Mouse (Mus musculus) forebrain, embryonic 12.5 days (tissue): ENCODE measurements around the gene Cry2. TPM values are rescaled to one million over a fixed set of nuclear protein-coding genes. Genes with fewer than 3 reads are reported as not detected.

Source experiments
- ATAC-seq: fragments of 200-750 bp; cut with Nextera tagmentation; 2 replicates; pipeline ENCODE4 v1.8.0; 2017; ENCODE audit warnings: moderate TSS enrichment; ENCODE audit not compliant: low FRiP score
- H3K27ac ChIP-seq: fragments of 300-500 bp; sonication (generic); 2 replicates; pipeline ENCODE4 v1.5.1; 2016; ENCODE audit warnings: mild to moderate bottlenecking
- H3K27me3 ChIP-seq: fragments of 300-500 bp; sonication (generic); 2 replicates; pipeline ENCODE4 v1.6.1; 2016; ENCODE audit warnings: mild to moderate bottlenecking
- H3K36me3 ChIP-seq: fragments of 300-500 bp; sonication (generic); replicated peaks from 2 replicates; pipeline ENCODE4 v1.6.1; 2016; ENCODE audit warnings: mild to moderate bottlenecking
- H3K4me1 ChIP-seq: fragments of 300-500 bp; sonication (generic); 2 replicates; pipeline ENCODE4 v1.6.1; 2016
- H3K4me2 ChIP-seq: fragments of 300-500 bp; sonication (generic); 2 replicates; pipeline ENCODE4 v1.6.1; 2016; ENCODE audit warnings: mild to moderate bottlenecking, moderate library complexity
- H3K4me3 ChIP-seq: fragments of 300-500 bp; sonication (generic); replicated peaks from 2 replicates; pipeline ENCODE4 v1.5.1; 2016; ENCODE audit warnings: mild to moderate bottlenecking
- H3K9ac ChIP-seq: fragments of 300-500 bp; sonication (generic); 2 replicates; pipeline ENCODE4 v1.6.1; 2016; ENCODE audit warnings: mild to moderate bottlenecking
- H3K9me3 ChIP-seq: fragments of 300-500 bp; sonication (generic); 2 replicates; pipeline ENCODE4 v1.6.1; 2016
- WGBS: fragments of 180-500 bp; shearing (Covaris S2); methylation state at CpG from one replicate; pipeline ENCODE4 v1.1.7; 2016; 5-methylcytosine and 5-hydroxymethylcytosine counted together
- polyA plus RNA-seq: library from polyadenylated mRNA; unstranded; fragments of >200 nt; fragmentation: Nextera tagmentation; extraction: Ambion mirVana; gene quantifications from 2 replicates; pipeline ENCODE4 v1.2.1, GENCODE M21; 2016

Cry2 gene
- polyA plus RNA-seq, 1 experiment from 2014 or later: 31.2 TPM

- peak; percentile 85 for ATAC-seq
- under 1% methylated on average over 55 of the region's 55 CpGs for WGBS
- Histone ChIP-seq H3K27me3 (peaks cover 30% of the 10 kb centered on the region), H3K9ac (peak overlapping the region; percentile 61), H3K4me2 (peak overlapping the region; percentile 74), H3K36me3 (peaks cover 4% of the 10 kb centered on the region; the same call in 1 of the 2 replicates), H3K27ac (no peak overlapping the region), H3K4me1 (peaks cover 42% of the 10 kb centered on the region), H3K9me3 (no peaks in the 10 kb centered on the region), H3K4me3 (peak overlapping the region; percentile 75)
Observed at GRCm38 (mm10) chr2:92459141-92459920, 25.5 kb upstream of the Cry2 start.

GRCm38 (mm10) chr2:92458481-92458880 is 24.6 kb upstream of the Cry2 start:
- Histone ChIP-seq H3K4me3 (peak overlapping the region; percentile 75), H3K36me3 (peaks cover 11% of the 10 kb centered on the region), H3K27me3 (peaks cover 30% of the 10 kb centered on the region), H3K9ac (peak overlapping the region; percentile 61), H3K9me3 (no peaks in the 10 kb centered on the region), H3K27ac (no peak overlapping the region), H3K4me1 (peaks cover 42% of the 10 kb centered on the region), H3K4me2 (peak overlapping the region; percentile 74)
- no peak for ATAC-seq
- WGBS: 74% methylated on average over 13 of the region's 13 CpGs

DNA sequence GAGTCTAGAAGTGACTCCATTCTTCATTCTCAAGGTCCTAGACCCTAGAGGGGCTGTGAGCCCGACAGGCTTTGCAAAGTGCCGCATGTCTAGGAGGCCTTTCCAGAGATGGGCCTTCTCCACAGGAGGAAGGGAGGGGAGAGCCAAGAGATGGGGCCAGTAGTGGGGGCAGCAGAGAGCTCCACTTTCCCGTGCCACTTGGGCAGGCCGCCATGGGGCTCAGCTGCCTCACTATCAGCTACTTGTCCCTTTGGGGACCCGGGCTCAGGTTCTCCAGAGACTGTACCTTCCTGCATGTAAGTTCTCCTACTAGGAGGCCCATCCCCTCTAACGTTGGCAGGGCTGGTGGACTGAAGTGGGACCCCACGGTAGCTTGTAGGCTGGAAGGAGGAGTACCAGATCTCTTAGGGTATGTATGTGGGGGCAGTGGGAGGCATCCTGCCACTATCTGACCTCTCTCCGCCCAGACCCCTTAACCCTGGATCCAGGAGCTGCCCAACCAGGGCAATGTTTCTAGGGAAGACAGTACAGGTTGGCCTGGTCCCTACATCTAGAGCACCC is 23.2 kb upstream of the Cry2 start:
- Histone ChIP-seq H3K9ac (peak overlapping the region; percentile 17; the same call in 1 of the 2 replicates), H3K4me2 (peak overlapping the region; percentile 3; the same call in 1 of the 2 replicates)
- 78% methylated on average over 8 of the region's 8 CpGs for WGBS

GRCm38 (mm10) chr2:92455704-92456103 is 21.9 kb upstream of the Cry2 start:
- ATAC-seq: no peak
- no peak overlapping the region for H3K4me3 ChIP-seq
- H3K27me3 ChIP-seq: peaks cover 8% of the 10 kb centered on the region
- H3K4me1 ChIP-seq: peaks cover 41% of the 10 kb centered on the region
- H3K4me2 ChIP-seq: no peak overlapping the region
- no peak overlapping the region for H3K27ac ChIP-seq
- peaks cover 18% of the 10 kb centered on the region for H3K36me3 ChIP-seq
- 67% methylated on average over 2 of the region's 3 CpGs for WGBS
- no peak overlapping the region for H3K9ac ChIP-seq
- H3K9me3 ChIP-seq: no peaks in the 10 kb centered on the region

More for the DNA sequence above, 23.2 kb upstream of the Cry2 start:
- no peak overlapping the region for H3K4me3 ChIP-seq
- H3K9me3 ChIP-seq: no peaks in the 10 kb centered on the region
- peaks cover 42% of the 10 kb centered on the region for H3K4me1 ChIP-seq
- H3K27ac ChIP-seq: no peak overlapping the region
- H3K27me3 ChIP-seq: peaks cover 21% of the 10 kb centered on the region
- no peak for ATAC-seq
- peaks cover 18% of the 10 kb centered on the region for H3K36me3 ChIP-seq

DNA sequence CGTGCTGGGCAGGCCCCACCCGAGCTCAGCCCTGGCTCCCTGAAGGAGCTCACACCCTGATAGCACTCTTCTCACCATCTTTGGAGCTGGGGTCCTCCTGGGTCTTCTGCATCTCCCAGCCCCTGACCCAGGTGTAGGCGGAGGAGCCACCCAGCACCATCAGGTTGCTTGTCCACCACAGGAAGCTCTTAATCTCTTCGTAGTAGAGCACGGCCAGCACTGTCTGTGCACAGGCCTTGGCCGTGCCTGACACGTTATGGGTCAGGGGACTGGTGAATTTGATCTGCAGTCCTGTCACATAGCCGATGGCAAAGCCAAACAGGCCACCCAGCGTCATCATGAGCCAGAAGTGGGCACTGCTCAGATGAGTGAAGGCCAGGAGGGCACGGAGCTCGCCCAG is 20.3 kb upstream of the Cry2 start:
- Histone ChIP-seq H3K4me2 (no peak overlapping the region), H3K4me1 (peaks cover 31% of the 10 kb centered on the region), H3K4me3 (no peak overlapping the region), H3K36me3 (peaks cover 18% of the 10 kb centered on the region), H3K27me3 (no peaks in the 10 kb centered on the region), H3K9ac (no peak overlapping the region), H3K27ac (no peak overlapping the region), H3K9me3 (no peaks in the 10 kb centered on the region)
- 91% methylated on average over 11 of the region's 11 CpGs for WGBS
- ATAC-seq: no peak

- 90% methylated on average over 3 of the region's 3 CpGs for WGBS
- no peaks in the 10 kb centered on the region for H3K9me3 ChIP-seq
- H3K4me3 ChIP-seq: no peak overlapping the region
- H3K27me3 ChIP-seq: no peaks in the 10 kb centered on the region
- no peak overlapping the region for H3K4me2 ChIP-seq
- H3K9ac ChIP-seq: no peak overlapping the region
- peaks cover 7% of the 10 kb centered on the region for H3K4me1 ChIP-seq
- peaks cover 18% of the 10 kb centered on the region for H3K36me3 ChIP-seq
- H3K27ac ChIP-seq: no peak overlapping the region
- no peak for ATAC-seq
Observed at GRCm38 (mm10) chr2:92451126-92451525, 17.3 kb upstream of the Cry2 start.

DNA sequence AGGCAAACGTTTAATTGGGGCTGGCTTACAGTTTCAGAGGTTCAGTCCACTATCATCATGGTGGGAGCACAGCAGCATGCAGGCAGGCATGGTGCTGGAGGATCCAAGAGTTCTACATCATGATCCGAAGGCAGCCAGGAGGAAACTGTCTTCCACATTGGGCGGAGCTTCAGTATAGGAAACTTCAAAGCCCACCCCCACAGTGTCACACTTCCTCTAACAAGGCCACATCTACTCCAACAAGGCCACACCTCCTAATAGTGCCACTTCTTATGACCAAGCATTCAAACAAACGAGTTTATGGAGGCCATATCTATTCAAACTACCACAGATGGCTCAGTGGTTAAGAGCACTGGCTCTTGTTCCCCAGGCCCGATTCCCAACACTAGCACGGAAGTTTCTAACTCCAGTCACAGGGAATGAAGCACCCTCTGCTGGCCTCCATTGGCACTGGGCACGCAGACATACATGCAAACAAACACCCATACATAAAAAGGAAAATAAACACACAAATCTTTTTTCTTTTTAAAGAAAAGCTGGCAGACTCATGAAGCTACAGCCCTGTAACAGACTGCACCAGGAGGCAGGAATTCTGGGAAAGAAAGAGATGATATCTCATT is 13.4 kb upstream of the Cry2 start:
- H3K4me2 ChIP-seq: no peak overlapping the region
- no peaks in the 10 kb centered on the region for H3K9me3 ChIP-seq
- H3K36me3 ChIP-seq: no peaks in the 10 kb centered on the region
- H3K27me3 ChIP-seq: no peaks in the 10 kb centered on the region
- no peak overlapping the region for H3K27ac ChIP-seq
- H3K4me3 ChIP-seq: no peak overlapping the region
- WGBS: 71% methylated on average over 7 of the region's 7 CpGs
- H3K4me1 ChIP-seq: peaks cover 4% of the 10 kb centered on the region; the same call in 1 of the 2 replicates
- ATAC-seq: no peak
- no peak overlapping the region for H3K9ac ChIP-seq

- Histone ChIP-seq H3K9me3 (no peaks in the 10 kb centered on the region), H3K4me2 (no peak overlapping the region), H3K4me1 (peaks cover 7% of the 10 kb centered on the region; the same call in 1 of the 2 replicates), H3K4me3 (no peak overlapping the region), H3K27ac (no peak overlapping the region), H3K27me3 (no peaks in the 10 kb centered on the region), H3K9ac (no peak overlapping the region), H3K36me3 (no peaks in the 10 kb centered on the region)
- no peak for ATAC-seq
- WGBS: 74% methylated on average over 8 of the region's 8 CpGs
Observed at GRCm38 (mm10) chr2:92446656-92447055, 12.8 kb upstream of the Cry2 start.

DNA sequence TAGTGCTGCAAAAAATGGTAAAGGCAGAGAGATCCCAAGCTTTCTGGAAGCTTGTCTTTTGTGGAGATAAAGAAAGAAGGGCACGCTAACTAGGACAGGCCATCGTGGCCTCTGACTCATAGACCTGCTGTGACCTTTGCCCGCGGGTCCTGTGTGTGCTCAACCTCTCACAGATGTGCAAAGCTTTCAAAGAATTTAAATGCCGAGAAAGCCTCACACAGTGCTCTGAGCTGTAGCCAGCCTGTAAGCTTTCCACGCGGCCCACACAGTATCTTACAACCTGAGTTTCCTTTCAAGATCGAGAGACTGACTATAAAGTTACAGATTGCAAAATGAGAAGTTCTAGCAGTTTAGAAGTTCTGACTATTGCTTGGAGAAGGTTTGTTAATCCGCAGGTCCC is 12.0 kb upstream of the Cry2 start:
- 45% methylated on average over 9 of the region's 9 CpGs for WGBS
- no peak overlapping the region for H3K4me3 ChIP-seq

GRCm38 (mm10) chr2:92444376-92444775 is 10.5 kb upstream of the Cry2 start:
- no peaks in the 10 kb centered on the region for H3K36me3 ChIP-seq
- H3K4me2 ChIP-seq: no peak overlapping the region
- no peak for ATAC-seq
- no peak overlapping the region for H3K27ac ChIP-seq
- no peak overlapping the region for H3K9ac ChIP-seq
- WGBS: 46% methylated on average over 4 of the region's 4 CpGs
- H3K4me3 ChIP-seq: no peak overlapping the region
- no peaks in the 10 kb centered on the region for H3K27me3 ChIP-seq
- H3K4me1 ChIP-seq: peaks cover 7% of the 10 kb centered on the region; the same call in 1 of the 2 replicates
- no peaks in the 10 kb centered on the region for H3K9me3 ChIP-seq

More for the DNA sequence above, 12.0 kb upstream of the Cry2 start:
- no peaks in the 10 kb centered on the region for H3K36me3 ChIP-seq
- H3K27me3 ChIP-seq: no peaks in the 10 kb centered on the region
- H3K9ac ChIP-seq: no peak overlapping the region
- H3K9me3 ChIP-seq: no peaks in the 10 kb centered on the region
- ATAC-seq: no peak
- no peak overlapping the region for H3K4me2 ChIP-seq
- peaks cover 7% of the 10 kb centered on the region; the same call in 1 of the 2 replicates for H3K4me1 ChIP-seq
- H3K27ac ChIP-seq: no peak overlapping the region

DNA sequence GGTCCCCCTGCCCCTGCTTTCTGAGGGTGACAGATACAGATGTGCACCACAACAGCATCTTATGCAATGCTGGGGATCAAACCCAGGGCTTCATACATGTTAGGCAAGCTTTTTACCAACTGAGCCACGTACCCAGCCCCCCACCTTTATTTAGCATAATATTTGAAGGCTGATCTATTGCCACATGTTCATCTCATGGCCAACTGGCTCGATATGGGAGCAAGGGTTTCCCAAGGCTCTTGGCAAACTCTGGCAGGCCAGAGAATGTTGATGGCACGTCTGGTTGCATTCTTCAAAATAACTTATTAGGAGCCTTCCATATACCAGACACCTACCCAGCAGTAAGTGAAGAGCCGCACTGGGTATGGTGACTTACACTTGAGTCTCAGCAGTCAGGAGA is 9.5 kb upstream of the Cry2 start:
- no peak overlapping the region for H3K4me3 ChIP-seq
- H3K27me3 ChIP-seq: no peaks in the 10 kb centered on the region
- H3K36me3 ChIP-seq: no peaks in the 10 kb centered on the region
- H3K9me3 ChIP-seq: no peaks in the 10 kb centered on the region
- no peak for ATAC-seq
- H3K4me1 ChIP-seq: peaks cover 7% of the 10 kb centered on the region; the same call in 1 of the 2 replicates
- 78% methylated on average over 4 of the region's 4 CpGs for WGBS
- no peak overlapping the region for H3K4me2 ChIP-seq
- H3K9ac ChIP-seq: no peak overlapping the region
- H3K27ac ChIP-seq: no peak overlapping the region

GRCm38 (mm10) chr2:92442419-92443001 is 8.7 kb upstream of the Cry2 start:
- Histone ChIP-seq H3K4me1 (peaks cover 7% of the 10 kb centered on the region; the same call in 1 of the 2 replicates), H3K9me3 (no peaks in the 10 kb centered on the region), H3K27ac (no peak overlapping the region), H3K9ac (no peak overlapping the region), H3K4me3 (no peak overlapping the region), H3K36me3 (no peaks in the 10 kb centered on the region), H3K4me2 (no peak overlapping the region), H3K27me3 (no peaks in the 10 kb centered on the region)
- 81% methylated on average over 12 of the region's 12 CpGs for WGBS
- no peak for ATAC-seq
